Mouse (Mus musculus): Measurements from ENCODE around the gene Ero1lb. TPM values are rescaled to one million over a fixed set of nuclear protein-coding genes. Genes with fewer than 3 reads are reported as not detected.

The Ero1lb gene
- polyA plus RNA-seq (2012; rRNA removed; ENCODE audit: low replicate concordance): 8.5 and 8.7 TPM in 2 replicates

DNA sequence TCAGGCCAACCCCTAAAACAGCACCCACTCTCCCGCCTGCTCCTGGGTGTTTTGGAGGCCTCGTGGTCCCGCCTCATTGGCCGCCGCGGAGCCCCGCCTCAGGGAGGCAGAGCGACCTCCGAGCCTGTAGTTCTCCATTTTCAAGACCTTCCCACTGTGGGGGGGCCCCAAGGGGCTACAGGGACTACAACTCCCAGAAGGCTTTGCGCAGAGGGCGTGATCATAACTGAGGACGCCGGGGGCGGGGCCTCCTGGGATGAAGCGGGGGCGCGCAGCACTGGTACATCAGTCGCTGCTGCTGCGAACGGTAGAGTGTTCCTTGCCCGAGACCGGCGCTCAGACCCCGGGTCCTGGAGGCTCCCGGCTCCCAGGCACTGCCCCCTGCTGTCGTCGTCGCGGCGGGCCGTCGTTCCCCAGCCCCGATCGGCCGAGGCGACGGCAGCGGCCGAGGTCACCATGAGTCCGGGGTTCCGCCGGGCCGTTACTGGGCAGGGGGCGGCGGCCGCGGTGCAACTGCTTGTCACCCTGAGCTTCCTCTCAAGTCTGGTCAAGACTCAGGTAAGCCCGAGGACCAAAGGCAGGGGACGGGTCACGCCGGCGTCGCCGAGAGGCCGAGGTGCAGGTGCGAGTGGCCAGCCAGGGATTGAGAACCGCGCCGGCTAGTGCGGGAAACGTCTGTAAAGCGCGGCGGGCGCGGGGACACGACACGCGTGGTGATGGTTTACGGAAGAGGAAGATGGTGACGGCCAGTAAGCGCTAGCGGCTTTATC, at the start of gene Ero1lb:
TSS of gene Ero1lb (plus strand) at position 254 of the 770 bp plus-strand sequence.

DNA sequence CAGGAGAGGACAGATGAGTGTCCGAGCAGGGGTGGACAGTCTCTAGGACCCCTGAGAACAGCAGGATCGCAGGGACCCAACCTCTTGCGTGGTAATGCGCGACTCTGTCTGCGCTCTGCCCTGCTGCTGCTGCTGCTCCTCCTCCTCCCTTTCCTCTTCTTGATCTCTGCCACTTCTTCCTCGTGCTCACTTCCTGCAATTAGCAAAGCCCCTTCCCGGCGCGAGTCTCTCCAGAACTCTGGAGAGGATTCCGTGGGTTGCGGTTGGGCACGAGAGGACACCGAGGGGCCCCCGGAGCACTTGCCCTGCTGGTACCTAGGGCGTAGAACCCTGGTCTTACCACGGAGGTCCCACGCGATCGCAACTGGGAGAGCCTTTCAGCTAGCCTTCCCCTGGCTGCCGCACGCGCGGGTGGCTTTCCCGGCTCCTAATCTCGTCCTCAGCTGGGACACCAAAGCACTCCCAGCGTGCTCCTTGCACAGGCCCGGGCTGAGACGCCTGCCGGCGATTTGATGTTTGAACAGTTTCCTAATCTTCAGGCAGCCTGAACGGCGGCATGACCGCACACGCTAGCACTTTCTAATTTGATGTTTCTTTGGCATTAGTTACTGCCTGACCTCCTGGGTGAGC, 45.6 kb upstream of the Ero1lb start, which contains the start of gene Edaradd:
TSS of gene Edaradd (minus strand) at position 484 of the 630 bp plus-strand sequence.

Other genes starting within 250 kb of the Ero1lb start
- 6.5 and 8.6 TPM in 2 replicates for gene Actn2, start 225.1 kb upstream of the Ero1lb start, polyA plus RNA-seq (2012; rRNA removed; ENCODE audit: low replicate concordance)
- gene Heatr1, start 170.8 kb upstream of the Ero1lb start, polyA plus RNA-seq (2012; rRNA removed; ENCODE audit: low replicate concordance): 4.2 and 5.5 TPM in 2 replicates
- 10.0 and 11.2 TPM in 2 replicates for gene Lgals8, start 100.9 kb upstream of the Ero1lb start, polyA plus RNA-seq (2012; rRNA removed; ENCODE audit: low replicate concordance)
- 0.27 and 0.30 TPM in 2 replicates for gene Edaradd, start 45.4 kb upstream of the Ero1lb start, polyA plus RNA-seq (2012; rRNA removed; ENCODE audit: low replicate concordance)
- not detected in 2 replicates for gene Prl2c3, start 234.2 kb downstream of the Ero1lb start, polyA plus RNA-seq (2012; rRNA removed; ENCODE audit: low replicate concordance)

All from duodenum, adult 2 months (tissue).